Mouse (Mus musculus) T-helper 17 cell (primary cell): ENCODE data around the gene Rpsa.
"Not testable (repeated sequence)": the region's sequence is repeated elsewhere in the genome, so short reads cannot be mapped to it uniquely, and the experiment has no call there.

Experiments
- in situ Hi-C, 2 experiments: fragments of 300-600 bp; cut with MboI, MseI; formaldehyde crosslinking; loops; 1 replicate in 1 of 2; 2 replicates in 1 of 2; pipeline ENCODE4 v1.15.1; 2025; ENCODE audit warnings: high pct_unique_total_duplicates in 2 of 2

Rpsa gene

DNA sequence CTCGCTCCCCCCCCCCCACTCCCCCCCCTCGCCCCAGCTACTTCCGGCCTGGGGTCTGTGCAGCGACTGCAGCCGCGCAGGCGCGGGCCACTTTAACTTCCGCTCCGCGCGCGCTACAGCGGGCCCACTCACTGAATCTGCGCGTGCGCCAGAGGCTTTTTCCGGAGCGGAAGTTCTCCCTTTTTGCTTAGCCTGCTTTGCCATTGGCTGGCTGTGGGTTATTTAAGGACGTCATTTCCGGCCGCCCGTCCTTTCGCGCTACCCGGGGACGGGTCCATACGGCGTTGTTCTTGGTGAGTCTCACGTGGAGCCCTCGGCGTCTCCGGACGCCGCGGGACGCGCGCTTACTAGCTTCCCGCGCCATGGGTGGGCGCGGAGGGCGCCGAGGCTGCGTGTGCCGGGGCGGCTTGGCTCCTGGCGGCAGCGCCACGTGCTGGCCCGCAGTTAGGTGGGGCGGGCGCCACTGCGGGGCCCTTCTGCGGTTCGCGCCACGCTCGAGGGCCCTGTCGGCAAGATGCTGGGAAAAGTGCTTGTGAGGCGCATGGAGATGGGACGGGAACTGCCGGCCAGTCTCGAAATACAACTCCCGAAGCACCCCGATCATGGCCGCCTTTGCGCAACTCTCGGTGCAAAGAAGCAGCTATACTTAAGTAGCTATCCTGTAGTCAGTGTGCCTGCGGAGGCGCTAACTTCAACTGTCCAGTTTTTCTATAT lies at the start of gene Rpsa:
TSS of gene Rpsa (plus strand) at position 152 of the 714 bp plus-strand sequence.
- in situ Hi-C loops: loop anchor here (10.0 to 25.0 kb wide), 2 partner anchors 803 to 865 kb away; partner anchors contain the start of gene Oxsr1 (in 1 of the 2)

DNA sequence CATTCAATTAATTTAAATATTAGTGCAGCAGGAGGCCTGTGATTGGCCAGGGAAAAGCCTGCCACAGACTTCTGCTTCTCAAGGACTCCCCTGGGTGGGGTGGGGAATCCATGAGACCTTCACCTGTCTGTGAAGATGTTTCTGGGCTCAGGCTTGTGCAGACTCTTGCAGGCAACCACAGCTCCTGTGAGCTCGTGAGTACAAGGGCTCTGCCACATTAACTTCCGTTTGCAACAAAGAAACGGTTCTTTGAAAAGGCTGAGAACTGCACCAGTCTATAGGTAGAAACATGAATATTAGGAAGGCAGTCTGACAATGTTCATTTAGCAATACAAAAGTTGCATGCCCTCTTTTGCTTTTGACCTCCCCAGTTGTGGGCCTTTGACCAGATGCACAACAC lies 49.2 kb upstream of the Rpsa start:
- in situ Hi-C loops: no loop called here

DNA sequence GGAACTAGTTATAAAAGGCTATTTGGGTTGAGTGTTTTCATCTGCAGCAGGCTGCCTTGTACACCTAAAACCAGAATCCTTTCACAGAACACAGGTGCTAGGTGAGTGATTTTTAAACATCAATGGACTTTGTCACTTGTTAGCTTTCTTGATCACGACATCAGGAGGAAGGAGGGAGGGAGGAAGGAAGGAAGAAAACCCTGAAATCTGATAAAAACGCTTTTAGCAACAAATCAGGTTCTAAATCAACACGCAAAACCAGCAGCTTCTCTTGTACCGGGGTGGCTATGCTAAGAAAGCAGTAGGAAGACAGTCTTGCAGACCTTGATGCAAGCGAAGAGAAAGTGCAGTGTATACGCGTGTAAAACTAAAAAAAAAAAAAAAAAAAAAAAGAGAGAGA lies 47.6 kb upstream of the Rpsa start:
- in situ Hi-C loops: loop anchor here in 1 of 2 experiments (5.0 kb wide), 1 partner anchor 53 kb away; no protein-coding TSS in a partner anchor

DNA sequence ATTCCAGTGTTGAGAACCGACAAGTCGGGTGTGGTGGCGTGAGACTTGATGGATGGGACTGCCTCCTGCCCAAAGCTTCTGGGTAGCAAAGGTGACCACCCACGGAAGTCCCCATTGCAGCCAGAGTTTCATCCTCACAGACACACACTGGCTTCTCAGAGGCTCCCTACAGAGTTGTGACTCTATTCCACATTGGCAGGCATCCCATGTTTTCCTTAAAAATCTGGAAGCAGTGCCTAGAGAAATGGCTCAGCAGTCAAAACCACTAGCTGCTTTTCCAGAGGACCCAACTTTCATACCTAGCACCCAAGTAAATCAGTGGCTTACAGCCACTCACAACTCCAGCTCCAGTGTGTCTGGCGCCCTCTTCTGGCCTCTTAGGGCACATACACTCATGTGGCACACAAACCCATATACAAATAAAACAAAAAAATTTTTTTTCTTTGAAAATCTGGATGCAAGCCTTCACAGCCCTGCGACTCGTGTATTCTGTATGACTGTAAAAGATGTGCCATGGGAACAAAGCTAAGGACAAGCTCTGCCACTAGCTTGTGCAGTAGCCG lies 46.9 kb upstream of the Rpsa start:
- in situ Hi-C loops: loop anchor here in 1 of 2 experiments (5.0 kb wide), 1 partner anchor 53 kb away; no protein-coding TSS in a partner anchor

GRCm38 (mm10) chr9:120081247-120081646 lies 46.2 kb upstream of the Rpsa start:
- in situ Hi-C loops: loop anchor here in 1 of 2 experiments (5.0 kb wide), 1 partner anchor 54 kb away; no protein-coding TSS in a partner anchor

DNA sequence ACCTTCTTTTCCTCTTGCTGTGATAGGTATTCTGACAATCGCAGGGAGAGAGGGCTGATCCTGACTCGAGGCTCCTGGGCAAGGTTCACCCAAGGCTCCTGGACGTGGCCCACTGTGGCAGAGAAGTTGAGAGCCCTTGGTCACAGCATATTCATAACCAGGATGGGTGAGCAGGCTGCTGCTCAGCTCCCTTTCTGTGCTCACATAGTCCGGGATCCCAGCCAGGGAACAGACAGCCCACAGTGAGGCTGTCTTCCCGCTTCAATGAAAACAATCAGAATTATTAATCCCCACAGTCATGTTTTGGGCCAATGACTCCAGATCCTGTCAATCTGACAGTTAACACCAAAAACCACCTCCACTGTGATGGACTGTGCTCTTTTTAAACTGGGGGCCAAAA lies 45.5 kb upstream of the Rpsa start:
- in situ Hi-C loops: loop anchor here in 1 of 2 experiments (5.0 kb wide), 1 partner anchor 55 kb away; no protein-coding TSS in a partner anchor

- in situ Hi-C loops: loop anchor here in 1 of 2 experiments (5.0 kb wide), 1 partner anchor 55 kb away; no protein-coding TSS in a partner anchor
Measured at GRCm38 (mm10) chr9:120082691-120083090, 44.8 kb upstream of the Rpsa start.

- in situ Hi-C loops: loop anchor here in 1 of 2 experiments (5.0 kb wide), 1 partner anchor 56 kb away; no protein-coding TSS in a partner anchor
Measured at GRCm38 (mm10) chr9:120083158-120083894, 44.2 kb upstream of the Rpsa start.

DNA sequence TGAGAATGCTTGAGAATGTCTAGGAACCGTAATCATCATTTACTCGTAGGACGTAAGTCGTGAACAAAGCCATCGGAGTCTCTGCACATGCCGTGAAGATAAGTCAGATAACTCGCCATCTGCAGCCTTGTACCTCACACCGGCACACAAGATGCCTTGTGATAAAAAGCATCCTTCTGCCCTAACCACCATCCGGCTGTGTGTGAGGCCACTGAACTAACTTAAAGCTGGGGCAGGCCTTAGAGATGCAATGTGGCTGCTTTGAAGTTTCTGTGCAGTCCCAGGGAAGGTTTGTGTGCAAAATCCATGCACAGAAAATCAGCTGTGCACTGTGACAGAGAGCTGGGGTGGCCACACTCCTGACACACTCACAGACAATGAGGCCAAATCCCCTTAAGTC lies 43.1 kb upstream of the Rpsa start:
- in situ Hi-C loops: loop anchor here in 1 of 2 experiments (5.0 kb wide), 1 partner anchor 57 kb away; no protein-coding TSS in a partner anchor

GRCm38 (mm10) chr9:120089125-120089524 lies 38.4 kb upstream of the Rpsa start:
- in situ Hi-C loops: no loop called here

DNA sequence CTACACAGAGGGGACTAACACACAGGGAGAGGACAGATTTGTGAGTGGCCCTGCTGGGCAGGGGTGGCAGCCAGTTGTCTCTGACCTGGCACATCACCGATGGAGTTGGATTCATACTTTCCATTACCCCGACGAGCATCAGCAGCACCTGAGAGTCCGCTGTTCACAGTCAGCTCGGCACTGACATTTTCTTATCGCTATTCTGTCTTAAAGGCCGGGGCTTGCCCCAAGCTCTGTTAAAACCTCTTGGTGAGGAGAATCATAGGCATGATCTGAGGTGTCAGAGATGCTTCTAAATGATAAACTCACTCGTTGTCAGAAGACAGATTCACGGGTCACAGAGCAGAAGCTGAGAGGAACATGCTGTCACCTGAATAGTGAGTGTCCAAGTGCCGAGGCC lies 36.4 kb upstream of the Rpsa start:
- in situ Hi-C loops: loop anchor here in 1 of 2 experiments (10.0 kb wide), 1 partner anchor 66 kb away; the partner anchor contains the start of gene Xirp1

GRCm38 (mm10) chr9:120091696-120092238 lies 35.7 kb upstream of the Rpsa start, which contains the start of gene Ccr8:
Gene Ccr8 (plus strand): TSS chr9:120092114.
- in situ Hi-C loops: loop anchor here in 1 of 2 experiments (10.0 kb wide), 1 partner anchor 67 kb away; the partner anchor contains the start of gene Xirp1

- in situ Hi-C loops: loop anchor here in 1 of 2 experiments (10.0 kb wide), 1 partner anchor 69 kb away; the partner anchor contains the start of gene Xirp1
Measured at GRCm38 (mm10) chr9:120093701-120094100, 33.8 kb upstream of the Rpsa start.

GRCm38 (mm10) chr9:120095886-120096285 lies 31.6 kb upstream of the Rpsa start:
- in situ Hi-C loops: loop anchor here in 1 of 2 experiments (10.0 kb wide), 1 partner anchor 71 kb away; the partner anchor contains the start of gene Xirp1

- in situ Hi-C loops: loop anchor here in 1 of 2 experiments (10.0 kb wide), 1 partner anchor 74 kb away; the partner anchor contains the start of gene Xirp1
Measured at GRCm38 (mm10) chr9:120098682-120099081, 28.8 kb upstream of the Rpsa start.

- in situ Hi-C loops: loop anchor here in 1 of 2 experiments (10.0 kb wide), 1 partner anchor 75 kb away; the partner anchor contains the start of gene Xirp1
Measured at GRCm38 (mm10) chr9:120099304-120099703, 28.2 kb upstream of the Rpsa start.

DNA sequence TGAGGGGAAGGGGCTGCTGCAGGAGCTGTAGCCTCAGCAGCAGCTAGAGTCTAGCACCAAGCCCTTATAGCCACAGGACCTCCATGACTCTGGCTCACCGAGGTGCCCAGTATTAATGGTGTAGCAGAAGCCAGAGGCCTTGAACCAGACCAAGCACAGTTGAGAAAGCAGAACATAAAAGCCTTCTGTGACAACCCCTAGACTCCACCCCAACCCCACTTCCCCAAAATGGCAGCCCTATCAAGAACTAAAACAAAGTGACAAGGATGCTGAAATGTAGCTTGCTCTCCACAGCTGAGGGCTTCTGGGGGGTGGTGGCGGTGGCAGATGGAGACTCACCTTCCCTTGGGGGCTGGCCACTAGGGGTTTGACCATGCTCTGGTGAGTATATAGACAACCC lies 26.3 kb upstream of the Rpsa start:
- in situ Hi-C loops: no loop called here

GRCm38 (mm10) chr9:120108953-120109352 lies 18.5 kb upstream of the Rpsa start:
- in situ Hi-C loops: not testable (repeated sequence)

DNA sequence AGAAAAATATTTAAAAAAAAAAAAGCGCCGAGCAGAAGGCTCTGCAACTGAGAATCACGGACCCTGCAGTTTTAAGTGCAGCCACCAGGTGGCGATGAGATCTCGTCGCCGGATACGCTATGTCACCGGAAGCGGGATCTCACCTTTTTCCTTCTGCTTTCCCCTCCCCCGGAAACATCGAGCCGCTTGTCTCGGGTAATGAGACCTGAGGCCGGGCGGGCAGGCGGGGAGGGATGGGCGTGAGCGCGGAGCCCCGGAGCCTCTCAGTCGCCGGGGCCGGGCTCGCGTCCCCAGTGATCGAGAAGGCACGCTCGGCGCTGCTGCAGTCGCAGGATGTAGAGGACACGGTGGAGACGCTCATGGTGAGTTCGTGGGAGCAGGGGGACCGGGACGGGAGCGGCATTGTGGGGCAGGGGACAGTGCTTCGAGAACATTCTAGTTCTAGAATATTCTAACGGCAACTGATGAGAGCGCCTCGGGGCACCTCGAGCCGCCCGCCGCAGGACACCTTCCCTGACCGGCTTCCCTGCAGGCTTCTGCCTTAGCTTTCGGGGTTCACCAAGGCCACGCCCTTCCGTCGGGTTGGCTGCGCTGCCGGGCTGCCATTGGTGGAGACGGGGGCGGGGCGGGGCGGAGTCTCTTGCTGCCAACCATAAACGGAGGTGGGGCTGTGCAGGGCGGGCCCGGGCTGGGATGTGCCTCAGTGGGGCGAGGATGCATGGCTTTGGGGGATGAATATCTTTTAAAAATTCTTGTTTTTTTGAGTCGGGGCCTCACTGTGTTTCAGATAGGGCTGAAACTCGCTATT lies 17.1 kb upstream of the Rpsa start, which contains the start of gene Slc25a38:
TSS of gene Slc25a38 (plus strand) at position 164 of the 808 bp plus-strand sequence.
- in situ Hi-C loops: no loop called here
